Mouse (Mus musculus) ES-Bruce4 (cell line): ENCODE results near the gene Slc2a6.

ENCODE experiments used
- CTCF ChIP-seq: IDR thresholded peaks from one replicate; pipeline ENCODE4 v1.8.1; 2011; ENCODE audit warnings: low read depth, low read length
- EP300 ChIP-seq: IDR thresholded peaks from 2 replicates; pipeline ENCODE4 v1.6.1; 2011; ENCODE audit warnings: low read depth, low read length; ENCODE audit not compliant: insufficient read depth
- POLR2A ChIP-seq: IDR thresholded peaks from one replicate; pipeline ENCODE4 v1.8.1; 2011; ENCODE audit warnings: low read length; ENCODE audit not compliant: insufficient read depth

DNA sequence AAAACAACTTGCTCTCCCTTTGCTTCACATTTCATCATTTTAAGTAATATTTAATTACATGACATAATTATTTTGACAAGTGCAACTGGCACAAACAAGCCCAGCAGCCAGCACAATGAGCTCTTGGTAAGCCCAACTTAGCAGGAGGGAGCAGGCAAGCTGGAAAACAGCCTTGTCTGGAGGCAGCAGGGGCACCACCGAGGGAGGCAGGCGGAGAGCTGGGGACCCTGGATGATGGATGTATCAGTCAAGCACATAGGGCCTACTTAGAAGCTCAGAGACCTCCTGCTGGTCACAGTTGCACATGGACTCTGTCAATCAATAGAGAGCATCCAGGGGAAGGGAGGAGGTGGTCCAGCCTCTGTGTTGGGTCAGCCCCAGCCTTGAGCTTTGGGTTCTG is 40.2 kb upstream of the Slc2a6 start:
- TF ChIP-seq CTCF (no peak), POLR2A (no peak), EP300 (no peak)
